Mouse (Mus musculus) brain, embryonic 14.5 days (tissue): Measurements from ENCODE around the gene Nrxn3. TPM values are rescaled to one million over a fixed set of nuclear protein-coding genes. Genes with fewer than 3 reads are reported as not detected.

Experiments used
- DNase-seq: peaks from one replicate; pipeline ENCODE4 v3.0.0-alpha.2; 2011; ENCODE audit warnings: low read depth
- CTCF ChIP-seq: fragments of 200-500 bp; IDR thresholded peaks from 2 replicates; pipeline ENCODE4 v1.5.1; 2012; ENCODE audit warnings: inconsistent platforms, mild to moderate bottlenecking, moderate library complexity, borderline replicate concordance; ENCODE audit not compliant: insufficient read depth, insufficient read length; ENCODE audit errors: extremely low read depth
- POLR2A ChIP-seq: fragments of 200-500 bp; IDR thresholded peaks from 2 replicates; pipeline ENCODE4 v1.6.1; 2012; ENCODE audit warnings: mild to moderate bottlenecking, inconsistent platforms, borderline replicate concordance; ENCODE audit not compliant: poor library complexity, insufficient read depth, insufficient read length, severe bottlenecking; ENCODE audit errors: extremely low read depth
- polyA plus RNA-seq: library from polyadenylated mRNA; depleted of rRNA; stranded (reverse); fragments of >200 nt; gene quantifications from 2 replicates; pipeline ENCODE4 v1.2.3, GENCODE M21; 2012

The Nrxn3 gene
- polyA plus RNA-seq, 1 experiment = 67.8 TPM

DNA sequence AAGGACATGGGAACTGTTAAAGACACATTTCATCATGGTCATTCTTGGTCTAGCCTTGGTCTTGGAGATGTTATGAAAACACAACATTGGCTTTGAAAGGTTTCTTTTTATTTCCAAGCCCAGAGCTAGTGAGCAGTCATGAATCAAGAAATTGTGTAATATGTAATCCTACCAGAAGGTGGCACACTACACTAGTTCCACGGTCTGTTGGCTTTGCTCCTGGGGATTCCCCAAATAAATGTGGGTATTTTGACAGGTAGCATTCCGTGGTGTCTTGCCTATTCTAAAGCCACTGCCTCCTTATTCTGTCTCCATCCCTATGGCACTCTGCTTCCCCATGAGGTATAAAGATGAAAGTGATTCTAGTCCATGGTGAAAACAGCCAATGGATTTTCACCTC, 269.5 kb downstream of the Nrxn3 start:
- DNase-seq = peak; percentile 71
- no peak for TF ChIP-seq POLR2A
- TF ChIP-seq CTCF = peak; percentile 61; the same call in 1 of the 2 replicates

DNA sequence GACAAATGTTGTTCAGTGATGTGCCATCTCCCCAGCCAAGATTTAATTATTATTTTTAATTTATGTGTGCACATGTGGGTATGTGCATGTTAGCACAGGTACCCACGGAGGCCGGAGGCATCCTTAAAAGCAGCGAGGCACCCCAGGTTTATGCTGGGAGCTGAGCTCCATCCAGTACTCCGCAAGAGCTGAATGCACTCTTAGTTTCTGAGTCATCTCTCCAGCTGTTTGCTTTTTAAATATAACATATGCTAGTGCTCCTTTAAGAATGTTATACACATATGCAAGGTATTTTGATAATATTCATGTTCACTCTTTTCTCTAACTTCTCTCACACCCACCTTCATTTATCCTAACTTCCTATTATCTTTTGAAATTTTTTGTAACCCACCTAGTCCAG, 271.1 kb downstream of the Nrxn3 start:
- no peak for DNase-seq
- TF ChIP-seq POLR2A (no peak), CTCF (no peak)

DNA sequence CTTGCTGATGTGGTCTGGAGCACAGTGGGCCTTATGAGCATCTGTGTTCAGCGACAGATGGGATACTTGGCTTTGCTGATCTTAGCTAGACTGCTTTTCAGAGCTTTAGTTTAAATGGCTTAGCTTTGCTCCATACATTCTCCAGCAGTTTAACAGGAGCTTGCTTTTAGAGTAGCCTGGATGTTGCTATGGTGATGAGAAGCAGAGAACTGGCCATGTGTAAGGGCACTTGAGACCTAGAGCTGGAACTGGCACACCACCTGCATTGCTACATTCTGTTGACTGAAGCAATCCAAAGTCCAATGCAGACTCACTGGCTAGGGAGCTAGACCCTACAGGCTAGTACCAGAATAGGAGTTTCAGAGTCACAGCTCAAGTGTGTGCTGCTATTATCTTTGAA, 293.8 kb downstream of the Nrxn3 start:
- peak; percentile 35 for DNase-seq

DNA sequence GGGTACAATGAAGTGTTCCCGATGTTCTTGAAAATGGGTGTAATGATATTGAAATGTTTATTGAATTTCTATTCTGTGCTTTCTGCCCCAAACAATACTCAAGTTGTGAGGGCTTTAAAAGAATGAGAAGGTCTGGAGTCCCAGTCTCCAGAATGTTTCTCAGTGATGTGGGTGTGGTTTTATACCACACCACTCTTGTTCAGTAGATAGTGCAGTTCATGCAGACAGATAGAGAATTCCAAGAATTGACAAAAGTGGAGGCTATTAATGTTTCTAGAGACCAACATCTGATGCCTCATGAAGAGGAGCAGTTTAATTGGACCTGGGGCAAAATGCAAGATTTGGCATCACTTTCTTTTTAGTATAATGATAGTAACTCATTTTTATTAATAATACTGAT, 302.5 kb downstream of the Nrxn3 start:
- TF ChIP-seq CTCF = no peak
- TF ChIP-seq POLR2A = no peak
- DNase-seq = no peak

More for the DNA sequence above, 293.8 kb downstream of the Nrxn3 start:
- TF ChIP-seq CTCF = no peak
- no peak for TF ChIP-seq POLR2A

DNA sequence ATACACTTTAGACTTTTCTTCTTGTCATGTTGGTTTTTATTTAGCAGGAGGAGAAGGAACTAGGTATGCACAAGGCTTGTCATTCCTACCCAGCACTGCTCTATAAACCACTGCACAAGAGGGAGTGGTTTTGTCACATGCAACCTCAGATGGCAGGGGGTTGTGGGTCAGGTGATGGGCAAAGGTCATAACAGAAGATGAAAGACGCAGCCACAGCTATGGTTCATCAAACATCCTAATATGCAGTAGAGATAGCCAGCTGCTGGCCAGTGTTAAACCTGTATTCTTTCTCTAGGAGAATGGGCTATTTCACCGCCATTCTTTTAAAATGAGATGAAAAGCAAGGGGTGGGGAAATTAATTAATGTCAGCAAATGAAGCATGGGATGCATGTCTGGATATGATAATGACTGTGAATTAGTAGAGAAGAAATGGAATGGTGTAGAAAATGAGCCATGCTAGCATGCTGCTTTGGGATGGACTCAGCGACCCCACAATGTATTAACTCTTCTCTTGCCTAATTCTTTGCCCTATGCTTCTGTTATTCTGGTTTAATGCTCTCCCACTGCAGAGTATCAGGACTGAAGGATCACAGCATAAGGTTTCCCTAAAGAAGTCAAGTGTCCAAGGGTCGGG, 313.4 kb downstream of the Nrxn3 start:
- no peak for TF ChIP-seq POLR2A
- no peak for TF ChIP-seq CTCF
- peak; percentile 51 for DNase-seq

DNA sequence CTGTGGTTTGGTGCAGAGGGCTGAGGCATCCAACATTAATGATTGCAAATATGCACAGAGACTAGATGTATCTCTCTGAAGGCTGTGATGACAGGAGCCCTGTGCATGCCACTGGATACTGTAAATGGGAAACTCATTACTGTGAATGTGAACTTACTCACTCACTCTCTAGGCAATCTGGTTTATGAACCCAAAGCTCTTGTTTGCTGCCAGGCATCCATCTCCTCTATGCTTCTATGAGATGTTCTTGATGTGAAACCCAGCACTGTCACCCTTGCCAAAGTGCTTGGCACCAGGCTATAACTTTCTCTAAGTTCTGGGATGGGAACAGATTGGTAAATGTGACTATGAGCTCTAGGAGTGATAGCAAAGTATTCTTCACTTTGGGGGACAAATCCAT, 317.5 kb downstream of the Nrxn3 start:
- no peak for DNase-seq
- no peak for TF ChIP-seq POLR2A
- TF ChIP-seq CTCF = no peak

DNA sequence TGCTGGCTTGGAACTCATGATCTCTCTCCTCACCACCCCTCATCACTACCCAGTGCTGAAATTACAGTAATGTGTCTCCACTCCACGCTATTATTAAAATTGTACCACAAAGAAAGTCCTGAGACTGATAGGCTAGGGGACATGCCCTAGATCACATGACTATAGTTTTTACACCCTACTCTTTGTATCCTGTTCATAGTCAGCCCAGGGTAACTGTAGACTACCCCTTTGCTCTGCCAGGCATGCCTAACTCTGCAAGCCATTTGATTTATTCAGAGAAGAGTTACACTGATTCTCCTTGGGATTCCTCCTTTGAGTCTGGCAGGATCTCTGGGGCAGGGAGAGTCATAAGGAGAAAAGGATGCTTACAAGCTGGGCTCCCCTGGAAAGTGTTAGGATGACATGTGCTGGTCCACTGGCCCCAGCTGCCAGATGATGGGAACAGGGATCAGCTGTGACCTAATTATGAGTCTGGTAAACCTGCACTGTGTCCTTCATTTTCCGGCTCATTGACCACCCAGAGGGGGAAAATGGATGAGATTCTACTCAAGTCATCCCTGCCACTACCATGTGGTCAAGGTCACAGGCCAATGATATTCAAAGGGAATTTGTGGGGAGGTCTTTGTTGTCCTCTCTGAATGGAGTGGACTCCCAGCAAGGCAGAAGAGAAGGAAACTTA, 318.9 kb downstream of the Nrxn3 start:
- peak; percentile 64 for DNase-seq
- no peak for TF ChIP-seq CTCF
- no peak for TF ChIP-seq POLR2A

DNA sequence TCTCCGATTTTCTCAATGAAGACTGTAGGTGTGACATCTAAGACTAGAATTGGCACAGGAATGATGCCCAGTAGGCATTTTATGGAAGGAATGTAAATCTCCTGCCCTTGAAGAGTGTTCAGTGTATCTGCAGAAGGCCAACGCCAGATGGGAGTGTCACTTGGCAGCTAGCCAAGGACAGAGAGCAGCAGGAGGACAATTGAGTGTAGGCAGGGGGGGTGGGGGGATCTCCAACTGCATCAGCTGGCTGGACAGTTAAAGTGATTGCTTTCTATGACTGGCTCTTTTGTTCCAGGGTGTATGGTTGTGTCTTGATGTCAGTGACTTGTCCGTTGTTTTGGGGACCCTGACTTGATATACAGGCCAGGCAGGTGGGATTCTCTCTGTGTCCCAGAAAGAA, 326.6 kb downstream of the Nrxn3 start:
- no peak for TF ChIP-seq POLR2A
- no peak for TF ChIP-seq CTCF
- DNase-seq = peak; percentile 87

DNA sequence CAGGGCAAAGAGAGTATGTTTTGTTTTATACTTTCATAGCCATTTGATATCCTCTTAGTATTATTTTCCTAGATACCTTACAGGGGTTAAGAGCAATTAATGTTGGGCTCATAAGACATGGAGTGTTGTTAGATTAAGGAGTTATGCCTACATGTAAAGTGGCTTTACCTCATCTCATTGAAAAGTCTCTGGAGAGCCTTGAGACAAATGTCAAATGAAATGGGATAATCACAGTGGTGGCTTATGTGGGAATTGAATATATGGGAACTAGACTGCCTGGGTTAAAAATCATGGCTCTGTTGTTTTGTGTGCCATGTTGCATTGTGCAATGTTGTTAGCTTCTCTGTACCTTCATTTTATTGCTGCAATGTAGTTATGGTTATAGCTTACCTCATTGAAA, 327.0 kb downstream of the Nrxn3 start:
- DNase-seq = peak; percentile 13
- TF ChIP-seq CTCF = no peak
- no peak for TF ChIP-seq POLR2A

DNA sequence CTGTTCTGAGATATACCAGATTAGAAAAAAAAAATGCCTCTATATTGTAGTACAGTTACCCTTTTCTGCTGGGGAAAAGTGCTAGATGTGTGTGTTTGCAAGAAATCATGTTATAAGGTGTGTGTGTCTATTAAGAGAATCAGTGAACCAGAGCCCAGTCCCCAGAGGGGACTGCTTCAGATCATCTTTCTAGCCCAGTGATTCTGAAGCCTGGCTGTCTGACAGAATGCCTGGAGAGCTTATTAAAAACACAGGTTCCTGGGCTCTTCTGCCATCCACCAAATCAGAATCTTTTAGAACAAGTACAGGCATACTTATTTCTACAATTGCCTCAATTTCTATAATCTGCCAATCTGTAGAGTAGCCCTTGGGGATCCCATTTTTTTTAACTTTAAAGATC, 349.8 kb downstream of the Nrxn3 start:
- TF ChIP-seq POLR2A = no peak
- TF ChIP-seq CTCF = no peak
- DNase-seq = peak; percentile 45

DNA sequence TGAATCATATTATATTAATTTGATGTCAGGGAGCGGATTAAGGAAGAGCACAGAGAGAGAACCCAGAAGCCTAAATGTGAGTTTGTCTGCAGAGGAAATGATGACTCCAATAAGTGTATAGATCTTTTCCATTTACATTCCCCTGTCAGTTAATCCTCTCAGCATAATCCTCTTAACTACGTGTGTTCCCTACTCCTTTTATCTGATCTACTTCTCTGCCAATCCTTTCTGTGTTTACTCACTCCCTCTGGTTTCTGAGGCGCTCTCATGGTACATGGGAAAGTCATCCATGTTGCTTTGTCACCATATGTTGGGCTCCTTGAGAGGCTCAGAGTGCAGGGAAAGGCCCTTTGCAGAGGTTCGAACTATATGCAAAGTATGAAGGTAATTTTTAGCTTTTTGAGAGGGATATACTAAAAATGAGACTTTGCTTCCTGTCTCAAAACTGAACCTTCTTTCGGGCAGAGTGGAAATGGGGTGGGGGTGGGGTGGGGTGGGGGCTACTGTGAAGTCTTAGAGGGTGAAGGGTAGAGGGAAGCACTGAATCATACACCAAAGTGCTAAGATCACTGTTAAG, 350.6 kb downstream of the Nrxn3 start:
- DNase-seq = no peak
- TF ChIP-seq POLR2A = no peak
- TF ChIP-seq CTCF = no peak
